Mouse (Mus musculus) thymus, adult 2 months (tissue): ENCODE measurements at regions not wholly inside any gene's neighbourhood (a gene's known extent, or its start where the extent isn't known, plus 50 kb on each side); places are given as distances from the start of the nearest gene placed in this dataset.
"Not testable (repeated sequence)": the region's sequence is repeated elsewhere in the genome, so short reads cannot be mapped to it uniquely, and the experiment has no call there.

Source experiments
- CTCF ChIP-seq: fragments of 200-500 bp; IDR thresholded peaks from 2 replicates; pipeline ENCODE4 v1.5.1; 2012; ENCODE audit warnings: mild to moderate bottlenecking, control low read depth, low read length, moderate library complexity, borderline replicate concordance; ENCODE audit not compliant: control insufficient read depth, poor library complexity, insufficient read depth; ENCODE audit errors: extremely low read depth
- POLR2A ChIP-seq: fragments of 200-500 bp; IDR thresholded peaks from 2 replicates; pipeline ENCODE4 v1.6.1; 2012; ENCODE audit warnings: mild to moderate bottlenecking, low read length, control low read depth, moderate library complexity; ENCODE audit not compliant: control insufficient read depth, poor library complexity, insufficient read depth; ENCODE audit errors: extremely low read depth

GRCm38 (mm10) chr14:15906429-15906828, 342.7 kb upstream of the Ngly1 start:
- TF ChIP-seq CTCF, POLR2A: not testable (repeated sequence)
